Mouse (Mus musculus) midbrain, embryonic 13.5 days (tissue): ENCODE results near the gene Vmn1r39. TPM values are rescaled to one million over a fixed set of nuclear protein-coding genes. Genes with fewer than 3 reads are reported as not detected.
"Not testable (repeated sequence)": the region's sequence is repeated elsewhere in the genome, so short reads cannot be mapped to it uniquely, and the experiment has no call there.

Experiments
- ATAC-seq: fragments of 200-750 bp; cut with Nextera tagmentation; 2 replicates; pipeline ENCODE4 v1.8.0; 2017; ENCODE audit warnings: mild to moderate bottlenecking, moderate TSS enrichment, moderate library complexity
- H3K27ac ChIP-seq: fragments of 300-500 bp; sonication (generic); 2 replicates; pipeline ENCODE4 v1.5.1; 2015; ENCODE audit warnings: inconsistent platforms, mild to moderate bottlenecking, moderate library complexity
- H3K27me3 ChIP-seq: fragments of 300-500 bp; sonication (generic); 2 replicates; pipeline ENCODE4 v1.6.1; 2015; ENCODE audit warnings: mild to moderate bottlenecking, inconsistent platforms
- H3K36me3 ChIP-seq: fragments of 300-500 bp; sonication (generic); 2 replicates; pipeline ENCODE4 v1.6.1; 2015; ENCODE audit warnings: mild to moderate bottlenecking, inconsistent platforms
- H3K4me1 ChIP-seq: fragments of 300-500 bp; sonication (generic); replicated peaks from 2 replicates; pipeline ENCODE4 v1.6.1; 2015; ENCODE audit warnings: inconsistent platforms
- H3K4me2 ChIP-seq: fragments of 300-500 bp; sonication (generic); replicated peaks from 2 replicates; pipeline ENCODE4 v1.6.1; 2015; ENCODE audit warnings: moderate library complexity, mild to moderate bottlenecking, inconsistent platforms
- H3K4me3 ChIP-seq: fragments of 300-500 bp; sonication (generic); replicated peaks from 2 replicates; pipeline ENCODE4 v1.5.1; 2015; ENCODE audit warnings: mild to moderate bottlenecking, inconsistent platforms
- H3K9ac ChIP-seq: fragments of 300-500 bp; sonication (generic); replicated peaks from 2 replicates; pipeline ENCODE4 v1.6.1; 2015; ENCODE audit warnings: mild to moderate bottlenecking, inconsistent platforms
- H3K9me3 ChIP-seq: fragments of 300-500 bp; sonication (generic); 2 replicates; pipeline ENCODE4 v1.6.1; 2016; ENCODE audit warnings: mild to moderate bottlenecking, inconsistent platforms
- WGBS: fragments of 180-500 bp; shearing (Covaris S2); methylation state at CpG from one replicate; pipeline ENCODE4 v1.1.7; 2015; 5-methylcytosine and 5-hydroxymethylcytosine counted together
- polyA plus RNA-seq: library from polyadenylated mRNA; unstranded; fragments of >200 nt; fragmentation: Nextera tagmentation; extraction: Ambion mirVana; gene quantifications from 2 replicates; pipeline ENCODE4 v1.2.1, GENCODE M21; 2015

Vmn1r39 gene
- not detected in 2 replicates for polyA plus RNA-seq

DNA sequence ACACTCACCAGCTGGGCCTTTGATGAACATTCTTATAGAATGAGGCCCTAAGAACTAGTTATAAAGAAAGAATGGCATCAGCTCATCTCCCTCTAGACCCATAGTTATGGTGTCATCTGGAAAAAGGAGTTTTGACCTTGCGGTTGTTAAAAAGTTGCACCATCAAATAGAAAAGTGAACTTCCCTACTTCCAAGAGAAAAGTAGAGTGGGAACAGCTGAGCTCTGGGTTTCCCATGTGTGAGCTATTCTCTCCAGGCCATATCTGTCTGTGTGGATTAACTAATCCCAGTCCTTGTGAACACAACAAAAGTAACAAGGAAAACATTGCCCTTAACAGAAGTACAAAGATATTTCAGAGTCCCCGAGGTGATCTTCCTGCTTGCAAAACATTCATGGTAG, at the start of gene Vmn1r39:
Gene Vmn1r39 (minus strand): TSS at position 101 of the 400 bp plus-strand sequence.
- no peak for ATAC-seq
- H3K27ac ChIP-seq, result no peak within 1 kb of the TSS
- 92% methylated on average over 2 of the region's 2 CpGs for WGBS
- no peaks in the 10 kb centered on the region for H3K9me3 ChIP-seq
- H3K27me3 ChIP-seq, result no peaks in the 10 kb centered on the region
- H3K4me3 ChIP-seq, result no peak within 1 kb of the TSS
- H3K4me2 ChIP-seq, result no peak within 1 kb of the TSS
- H3K9ac ChIP-seq, result no peak within 1 kb of the TSS
- no peaks in the 10 kb centered on the region for H3K36me3 ChIP-seq
- H3K4me1 ChIP-seq, result no peaks in the 10 kb centered on the region

- no peak overlapping the region for H3K4me2 ChIP-seq
- H3K4me1 ChIP-seq, result no peaks in the 10 kb centered on the region
- H3K27ac ChIP-seq, result no peak overlapping the region
- ATAC-seq, result no peak
- no peaks in the 10 kb centered on the region for H3K27me3 ChIP-seq
- H3K4me3 ChIP-seq, result no peak overlapping the region
- H3K9ac ChIP-seq, result no peak overlapping the region
- no peaks in the 10 kb centered on the region for H3K9me3 ChIP-seq
- H3K36me3 ChIP-seq, result no peaks in the 10 kb centered on the region
These were observed 49.0 kb upstream of the Vmn1r39 start for GRCm38 (mm10) chr6:66859391-66859790.

DNA sequence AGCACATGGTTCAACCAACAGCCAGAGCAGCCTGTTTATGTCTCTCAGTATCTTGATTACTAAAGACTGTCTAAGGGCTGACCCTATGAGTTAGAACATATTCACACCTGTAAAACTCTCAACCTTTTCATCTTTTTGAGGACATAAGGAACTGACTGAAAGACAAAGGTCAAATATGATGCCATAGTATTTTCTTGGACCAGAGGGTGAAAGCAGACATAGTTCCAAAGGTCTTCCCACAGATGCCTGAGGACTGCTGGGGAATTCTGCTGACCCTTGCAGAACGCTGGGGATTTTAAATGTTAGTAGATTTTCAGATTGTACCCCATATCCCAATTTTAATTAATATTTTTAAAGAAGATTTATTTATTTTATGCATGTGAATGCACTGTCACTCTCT, 47.9 kb upstream of the Vmn1r39 start:
- 88% methylated on average over 1 of the region's 1 CpGs for WGBS
- Histone ChIP-seq H3K27me3 (no peaks in the 10 kb centered on the region), H3K4me1 (no peaks in the 10 kb centered on the region), H3K4me2 (no peak overlapping the region), H3K36me3 (no peaks in the 10 kb centered on the region), H3K27ac (no peak overlapping the region), H3K4me3 (no peak overlapping the region), H3K9me3 (no peaks in the 10 kb centered on the region), H3K9ac (no peak overlapping the region)
- no peak for ATAC-seq

DNA sequence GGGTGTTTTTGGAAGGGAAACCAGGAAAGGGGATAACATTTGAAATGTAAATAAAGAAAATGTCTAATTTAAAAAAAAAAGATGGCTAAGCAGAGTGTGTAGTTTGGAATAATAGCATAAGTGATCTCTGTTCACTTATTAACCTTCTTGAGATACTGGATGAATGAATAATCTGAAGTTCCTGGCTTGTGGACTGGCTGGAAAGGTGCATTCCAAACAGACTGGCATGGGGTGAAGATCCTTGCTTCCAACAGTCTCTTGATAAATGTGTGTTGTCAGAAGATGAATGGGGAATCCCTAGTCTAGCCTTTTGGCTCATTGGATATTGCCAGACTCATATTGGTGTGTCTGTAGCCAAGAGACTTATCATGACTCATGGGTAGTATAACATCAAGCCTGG, 45.8 kb upstream of the Vmn1r39 start:
- H3K36me3 ChIP-seq, result no peaks in the 10 kb centered on the region
- no peaks in the 10 kb centered on the region for H3K9me3 ChIP-seq
- no peaks in the 10 kb centered on the region for H3K4me1 ChIP-seq
- no peak overlapping the region for H3K4me2 ChIP-seq
- no peaks in the 10 kb centered on the region for H3K27me3 ChIP-seq
- H3K27ac ChIP-seq, result no peak overlapping the region
- no peak overlapping the region for H3K9ac ChIP-seq
- no peak overlapping the region for H3K4me3 ChIP-seq
- ATAC-seq, result no peak

DNA sequence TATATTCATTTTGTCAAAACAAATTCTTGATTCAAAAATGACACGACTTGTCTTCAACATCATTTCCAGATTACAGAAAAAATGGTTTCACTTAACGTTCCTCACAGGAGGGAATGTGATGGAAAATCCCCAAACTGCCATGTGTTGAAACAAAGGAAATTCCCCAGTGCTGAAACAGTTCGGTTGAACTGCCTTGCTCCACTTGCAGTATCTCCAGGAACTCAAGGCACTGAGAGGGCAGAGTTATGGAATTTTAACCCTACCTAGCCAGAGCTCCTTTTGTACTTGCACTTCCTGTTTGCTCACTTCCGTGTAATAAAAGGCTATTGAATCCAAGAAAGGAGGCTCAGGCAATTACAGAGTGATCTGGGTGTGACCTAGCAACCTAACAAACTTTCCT, 38.5 kb upstream of the Vmn1r39 start:
- H3K9ac ChIP-seq, result no peak overlapping the region
- H3K36me3 ChIP-seq, result no peaks in the 10 kb centered on the region
- no peak overlapping the region for H3K4me2 ChIP-seq
- no peaks in the 10 kb centered on the region for H3K27me3 ChIP-seq
- no peaks in the 10 kb centered on the region for H3K9me3 ChIP-seq
- no peak overlapping the region for H3K27ac ChIP-seq
- no peaks in the 10 kb centered on the region for H3K4me1 ChIP-seq
- H3K4me3 ChIP-seq, result no peak overlapping the region
- no peak for ATAC-seq
- WGBS, result 50% methylated on average over 4 of the region's 4 CpGs

- WGBS, result 12% methylated on average over 1 of the region's 1 CpGs
- not testable (repeated sequence) for ATAC-seq, H3K9ac ChIP-seq, H3K36me3 ChIP-seq, H3K27me3 ChIP-seq, H3K4me1 ChIP-seq, H3K4me3 ChIP-seq, H3K27ac ChIP-seq, H3K4me2 ChIP-seq, H3K9me3 ChIP-seq
These were observed 30.2 kb upstream of the Vmn1r39 start for GRCm38 (mm10) chr6:66840631-66841030.

DNA sequence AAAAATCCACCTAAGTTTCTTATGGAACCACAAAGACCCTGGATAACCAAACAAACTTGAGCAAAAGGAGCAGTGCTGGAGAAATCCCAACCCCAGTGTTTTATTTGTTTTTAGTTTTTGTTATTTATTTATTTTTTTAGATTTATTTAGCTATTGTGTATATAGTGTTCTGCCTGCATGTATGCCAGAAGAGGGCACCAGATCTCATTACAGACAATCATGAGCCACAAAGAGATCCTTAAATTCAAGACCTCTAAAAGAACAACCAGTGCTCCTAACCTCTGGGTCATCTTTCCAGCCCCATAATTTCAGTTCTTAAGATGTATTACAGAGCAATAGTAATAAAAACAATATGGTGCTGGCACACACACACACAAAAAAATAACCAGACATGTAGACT, 26.5 kb upstream of the Vmn1r39 start:
- Histone ChIP-seq H3K4me3 (no peak overlapping the region), H3K4me2 (no peak overlapping the region), H3K36me3 (no peaks in the 10 kb centered on the region), H3K4me1 (no peaks in the 10 kb centered on the region), H3K9ac (no peak overlapping the region), H3K9me3 (no peaks in the 10 kb centered on the region), H3K27ac (no peak overlapping the region), H3K27me3 (no peaks in the 10 kb centered on the region)
- ATAC-seq, result no peak

DNA sequence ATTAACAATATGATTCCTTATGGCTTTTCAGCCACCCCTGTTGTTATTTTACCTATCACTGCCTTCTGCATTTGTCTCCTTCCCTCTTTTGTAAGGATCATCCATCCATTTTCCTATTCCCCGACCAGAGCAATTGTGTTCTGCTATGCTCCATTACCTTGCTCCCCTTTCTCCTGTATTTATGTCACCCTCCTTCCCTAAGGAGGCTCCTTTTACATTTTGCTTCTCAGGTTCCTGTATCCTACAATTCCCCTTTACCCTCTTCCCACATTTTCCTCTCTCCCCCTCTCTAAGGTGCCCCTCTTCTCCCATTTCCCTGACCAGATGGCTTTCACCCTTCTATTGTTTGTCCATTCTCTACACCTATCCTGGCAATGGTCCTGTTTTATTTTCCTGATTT, 4.1 kb downstream of the Vmn1r39 start:
- H3K36me3 ChIP-seq, result no peaks in the 10 kb centered on the region
- H3K4me1 ChIP-seq, result no peaks in the 10 kb centered on the region
- H3K27ac ChIP-seq, result no peak overlapping the region
- WGBS, result 36% methylated on average over 1 of the region's 1 CpGs
- no peak overlapping the region for H3K4me3 ChIP-seq
- H3K9me3 ChIP-seq, result no peaks in the 10 kb centered on the region
- H3K9ac ChIP-seq, result no peak overlapping the region
- H3K27me3 ChIP-seq, result no peaks in the 10 kb centered on the region
- no peak for ATAC-seq
- H3K4me2 ChIP-seq, result no peak overlapping the region

DNA sequence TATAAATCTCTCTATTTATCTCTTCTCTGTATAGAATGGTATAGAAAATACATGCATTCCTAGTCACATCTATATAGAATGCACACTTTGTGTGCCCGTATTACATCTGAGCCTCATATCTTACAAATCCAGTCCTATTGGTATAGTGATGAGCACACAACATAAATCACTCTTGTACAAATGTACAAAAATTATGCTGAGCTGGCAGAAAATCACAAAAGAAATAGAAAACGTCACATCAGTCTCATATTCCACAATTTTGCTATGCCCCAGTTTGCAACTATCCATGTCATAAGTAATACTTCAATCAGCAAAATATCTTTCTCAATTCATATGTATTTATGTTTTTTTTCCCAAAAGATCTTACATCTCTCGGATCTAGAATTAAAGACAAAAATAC, 4.7 kb downstream of the Vmn1r39 start:
- Histone ChIP-seq H3K9ac (no peak overlapping the region), H3K27ac (no peak overlapping the region), H3K4me3 (no peak overlapping the region), H3K27me3 (no peaks in the 10 kb centered on the region), H3K4me2 (no peak overlapping the region), H3K4me1 (no peaks in the 10 kb centered on the region), H3K36me3 (no peaks in the 10 kb centered on the region), H3K9me3 (no peaks in the 10 kb centered on the region)
- 85% methylated on average over 3 of the region's 3 CpGs for WGBS
- ATAC-seq, result no peak

DNA sequence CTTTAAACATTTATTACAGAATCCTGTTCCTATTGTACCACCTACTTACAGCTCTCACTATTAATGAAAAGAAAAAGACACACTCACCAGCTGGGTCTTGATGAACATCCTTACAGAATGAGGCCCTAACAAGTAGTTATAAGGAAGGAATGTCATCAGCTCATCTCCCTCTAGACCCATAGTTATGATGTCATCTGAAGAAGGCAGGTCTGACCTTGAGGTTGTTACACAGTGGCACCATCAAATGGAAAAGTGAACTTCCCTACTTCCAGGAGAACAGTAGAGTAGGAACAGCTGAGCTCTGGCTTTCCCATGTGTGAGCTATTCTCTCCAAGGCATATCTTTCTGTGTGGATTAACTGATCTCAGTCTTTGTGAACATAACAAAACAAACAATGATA, 27.9 kb downstream of the Vmn1r39 start, which contains the start of gene Vmn1r38:
Gene Vmn1r38 (minus strand): TSS at position 101 of the 400 bp plus-strand sequence.
- H3K9ac ChIP-seq, H3K36me3 ChIP-seq, H3K4me1 ChIP-seq, ATAC-seq, H3K4me3 ChIP-seq, H3K9me3 ChIP-seq, H3K27me3 ChIP-seq, H3K27ac ChIP-seq, H3K4me2 ChIP-seq: not testable (repeated sequence)

Other genes with a start within 250 kb of the Vmn1r39 start
- not detected in 2 replicates for gene Vmn1r33, start 192.3 kb downstream of the Vmn1r39 start, polyA plus RNA-seq
- not detected in 2 replicates for gene Vmn1r34, start 166.7 kb downstream of the Vmn1r39 start, polyA plus RNA-seq
- gene Vmn1r35, start 124.7 kb downstream of the Vmn1r39 start, polyA plus RNA-seq, result not detected in 2 replicates
- gene Vmn1r36, start 91.4 kb downstream of the Vmn1r39 start, polyA plus RNA-seq, result not detected in 2 replicates
- not detected in 2 replicates for gene Vmn1r37, start 81.2 kb downstream of the Vmn1r39 start, polyA plus RNA-seq
- gene Vmn1r38, start 28.0 kb downstream of the Vmn1r39 start, polyA plus RNA-seq, result not detected in 2 replicates
- gene Gng12, start 85.8 kb upstream of the Vmn1r39 start, polyA plus RNA-seq, result 18.8 and 21.9 TPM in 2 replicates
- gene Gadd45a, start 226.8 kb upstream of the Vmn1r39 start, polyA plus RNA-seq, result 18.6 and 21.1 TPM in 2 replicates